Mouse (Mus musculus) forebrain, embryonic 12.5 days (tissue): ENCODE data around the gene Arid5a. TPM values are rescaled to one million over a fixed set of nuclear protein-coding genes. Genes with fewer than 3 reads are reported as not detected.

Experiments
- ATAC-seq: fragments of 200-750 bp; cut with Nextera tagmentation; 2 replicates; pipeline ENCODE4 v1.8.0; 2017; ENCODE audit warnings: moderate TSS enrichment; ENCODE audit not compliant: low FRiP score
- H3K27ac ChIP-seq: fragments of 300-500 bp; sonication (generic); 2 replicates; pipeline ENCODE4 v1.5.1; 2016; ENCODE audit warnings: mild to moderate bottlenecking
- H3K27me3 ChIP-seq: fragments of 300-500 bp; sonication (generic); 2 replicates; pipeline ENCODE4 v1.6.1; 2016; ENCODE audit warnings: mild to moderate bottlenecking
- H3K36me3 ChIP-seq: fragments of 300-500 bp; sonication (generic); replicated peaks from 2 replicates; pipeline ENCODE4 v1.6.1; 2016; ENCODE audit warnings: mild to moderate bottlenecking
- H3K4me1 ChIP-seq: fragments of 300-500 bp; sonication (generic); 2 replicates; pipeline ENCODE4 v1.6.1; 2016
- H3K4me2 ChIP-seq: fragments of 300-500 bp; sonication (generic); 2 replicates; pipeline ENCODE4 v1.6.1; 2016; ENCODE audit warnings: mild to moderate bottlenecking, moderate library complexity
- H3K4me3 ChIP-seq: fragments of 300-500 bp; sonication (generic); replicated peaks from 2 replicates; pipeline ENCODE4 v1.5.1; 2016; ENCODE audit warnings: mild to moderate bottlenecking
- H3K9ac ChIP-seq: fragments of 300-500 bp; sonication (generic); 2 replicates; pipeline ENCODE4 v1.6.1; 2016; ENCODE audit warnings: mild to moderate bottlenecking
- H3K9me3 ChIP-seq: fragments of 300-500 bp; sonication (generic); 2 replicates; pipeline ENCODE4 v1.6.1; 2016
- WGBS: fragments of 180-500 bp; shearing (Covaris S2); methylation state at CpG from one replicate; pipeline ENCODE4 v1.1.7; 2016; 5-methylcytosine and 5-hydroxymethylcytosine counted together
- microRNA-seq: library from miRNA; unstranded; fragments of <30 nt; microRNA quantifications from one replicate; pipeline ENCODE4, GENCODE M21; 2017
- polyA plus RNA-seq: library from polyadenylated mRNA; unstranded; fragments of >200 nt; fragmentation: Nextera tagmentation; extraction: Ambion mirVana; gene quantifications from 2 replicates; pipeline ENCODE4 v1.2.1, GENCODE M21; 2016

The Arid5a gene
- polyA plus RNA-seq, 1 experiment from 2014 or later, result 2.0 TPM

- Histone ChIP-seq H3K36me3 (peaks cover 95% of the 10 kb centered on the region), H3K4me1 (no peaks in the 10 kb centered on the region), H3K4me3 (no peak overlapping the region), H3K27me3 (no peaks in the 10 kb centered on the region), H3K9me3 (no peaks in the 10 kb centered on the region), H3K9ac (no peak overlapping the region), H3K27ac (no peak overlapping the region), H3K4me2 (no peak overlapping the region)
- no peak for ATAC-seq
- 92% methylated on average over 4 of the region's 4 CpGs for WGBS
Observed at GRCm38 (mm10) chr1:36352351-36352750, 44.8 kb downstream of the Arid5a start.

GRCm38 (mm10) chr1:36356955-36357695, 49.6 kb downstream of the Arid5a start:
- Histone ChIP-seq H3K36me3 (peaks cover 70% of the 10 kb centered on the region), H3K4me1 (no peaks in the 10 kb centered on the region), H3K4me3 (no peak overlapping the region), H3K27me3 (no peaks in the 10 kb centered on the region), H3K4me2 (no peak overlapping the region), H3K9ac (no peak overlapping the region), H3K9me3 (no peaks in the 10 kb centered on the region), H3K27ac (no peak overlapping the region)
- WGBS, result 95% methylated on average over 5 of the region's 5 CpGs
- no peak for ATAC-seq

- no peaks in the 10 kb centered on the region for H3K27me3 ChIP-seq
- ATAC-seq, result no peak
Observed at GRCm38 (mm10) chr1:36367698-36368097, 60.2 kb downstream of the Arid5a start.

GRCm38 (mm10) chr1:36368112-36368968, 60.8 kb downstream of the Arid5a start:
- 5% methylated on average over 51 of the region's 55 CpGs for whole genome bisulfite sequencing
- H3K4me1 ChIP-seq, result peaks cover 11% of the 10 kb centered on the region
- H3K9ac ChIP-seq, result peak overlapping the region; percentile 96
- H3K9me3 ChIP-seq, result no peaks in the 10 kb centered on the region
- H3K27ac ChIP-seq, result peak overlapping the region; percentile 75; the same call in 1 of the 2 replicates
- no peaks in the 10 kb centered on the region for H3K27me3 ChIP-seq
- peak; percentile 90 for ATAC-seq
- peaks cover 25% of the 10 kb centered on the region for H3K36me3 ChIP-seq
- peak overlapping the region; percentile 95 for H3K4me3 ChIP-seq
- H3K4me2 ChIP-seq, result peak overlapping the region; percentile 71

More at GRCm38 (mm10) chr1:36367698-36368097, 60.2 kb downstream of the Arid5a start:
- 57% methylated on average over 12 of the region's 12 CpGs for WGBS
- peak overlapping the region; percentile 96 for H3K9ac ChIP-seq
- H3K9me3 ChIP-seq, result no peaks in the 10 kb centered on the region
- H3K4me1 ChIP-seq, result peaks cover 11% of the 10 kb centered on the region
- peak overlapping the region; percentile 71 for H3K4me2 ChIP-seq
- H3K27ac ChIP-seq, result no peak overlapping the region
- H3K4me3 ChIP-seq, result peak overlapping the region; percentile 95
- H3K36me3 ChIP-seq, result peaks cover 30% of the 10 kb centered on the region

GRCm38 (mm10) chr1:36368969-36369645, 61.6 kb downstream of the Arid5a start, which contains the start of gene Kansl3:
Gene Kansl3 (minus strand): TSS chr1:36369181.
- Histone ChIP-seq H3K4me1 (peaks cover 11% of the 10 kb centered on the region), H3K27me3 (no peaks in the 10 kb centered on the region), H3K9me3 (no peaks in the 10 kb centered on the region), H3K4me2 (peak within 1 kb of the TSS; percentile 71), H3K36me3 (peaks cover 17% of the 10 kb centered on the region), H3K9ac (peak within 1 kb of the TSS; percentile 96), H3K4me3 (peak within 1 kb of the TSS; percentile 95), H3K27ac (peak within 1 kb of the TSS; percentile 75; the same call in 1 of the 2 replicates)
- WGBS, result 4% methylated on average over 61 of the region's 61 CpGs
- ATAC-seq, result peak; percentile 88

- Histone ChIP-seq H3K9me3 (no peaks in the 10 kb centered on the region), H3K27me3 (no peaks in the 10 kb centered on the region), H3K36me3 (peaks cover 2% of the 10 kb centered on the region), H3K27ac (no peak overlapping the region), H3K4me3 (no peak overlapping the region), H3K4me1 (peaks cover 11% of the 10 kb centered on the region), H3K9ac (no peak overlapping the region), H3K4me2 (no peak overlapping the region)
- no peak for ATAC-seq
- 88% methylated on average over 6 of the region's 6 CpGs for WGBS
Observed at GRCm38 (mm10) chr1:36370918-36371317, 63.4 kb downstream of the Arid5a start.

GRCm38 (mm10) chr1:36371934-36372845, 64.7 kb downstream of the Arid5a start, which contains the start of gene Fer1l5:
Gene Fer1l5 (plus strand): TSS chr1:36372291.
- no peaks in the 10 kb centered on the region for H3K27me3 ChIP-seq
- H3K4me3 ChIP-seq, result no peak within 1 kb of the TSS
- 82% methylated on average over 10 of the region's 10 CpGs for WGBS
- no peak within 1 kb of the TSS for H3K27ac ChIP-seq
- no peaks in the 10 kb centered on the region; the same call in 1 of the 2 replicates for H3K36me3 ChIP-seq
- no peak within 1 kb of the TSS for H3K4me2 ChIP-seq
- ATAC-seq, result no peak
- peaks cover 10% of the 10 kb centered on the region for H3K4me1 ChIP-seq
- H3K9me3 ChIP-seq, result no peaks in the 10 kb centered on the region
- no peak within 1 kb of the TSS for H3K9ac ChIP-seq

Small RNAs within 50 kb of the gene (microRNA-seq; reads per million reads assigned to microRNA genes)
- gene Mir6898, result not detected

Other genes starting within 250 kb of the Arid5a start
- 5.1 and 8.4 TPM in 2 replicates for gene Hs6st1, start 239.3 kb upstream of the Arid5a start, polyA plus RNA-seq
- gene Uggt1, start 63.0 kb upstream of the Arid5a start, polyA plus RNA-seq, result 59.8 and 65.3 TPM in 2 replicates
- 0.34 and 0.45 TPM in 2 replicates for gene Neurl3, start 33.1 kb upstream of the Arid5a start, polyA plus RNA-seq
- 47.2 and 48.0 TPM in 2 replicates for gene Kansl3, start 61.4 kb downstream of the Arid5a start, polyA plus RNA-seq
- gene Fer1l5, start 64.6 kb downstream of the Arid5a start, polyA plus RNA-seq, result 2.0 and 2.5 TPM in 2 replicates
- gene Lman2l, start 137.5 kb downstream of the Arid5a start, polyA plus RNA-seq, result 67.1 and 71.4 TPM in 2 replicates
- 9.9 and 11.3 TPM in 2 replicates for gene Cnnm4, start 163.9 kb downstream of the Arid5a start, polyA plus RNA-seq
- 3.4 and 4.5 TPM in 2 replicates for gene Cnnm3, start 204.1 kb downstream of the Arid5a start, polyA plus RNA-seq
- gene Ankrd23, start 229.2 kb downstream of the Arid5a start, polyA plus RNA-seq, result 14.8 and 15.0 TPM in 2 replicates
- gene Gm42417, start 231.7 kb downstream of the Arid5a start, polyA plus RNA-seq, result 0.50 TPM in 1 of 2 replicates, not detected in the other
- 16.7 and 17.9 TPM in 2 replicates for gene Ankrd39, start 239.7 kb downstream of the Arid5a start, polyA plus RNA-seq